Mouse (Mus musculus) left cerebral cortex, postnatal 4 days (tissue): Measurements from ENCODE around the gene Pik3r2. TPM values are rescaled to one million over a fixed set of nuclear protein-coding genes. Genes with fewer than 3 reads are reported as not detected.

ENCODE experiments used
- DNase-seq: peaks from one replicate; pipeline ENCODE4 v3.0.0-alpha.2; 2022
- intact Hi-C: fragments of 180-260 bp; cut with DNase I; formaldehyde crosslinking; loops from one replicate; pipeline ENCODE4 v1.15.1; 2025
- total RNA-seq, 2 experiments: library from RNA; stranded (reverse); gene quantifications; 2 replicates each; pipeline ENCODE4 v1.2.3; 2021

The Pik3r2 gene
- total RNA-seq, 2 experiments from 2014 or later = 187 to 198 TPM

GRCm38 (mm10) chr8:70773833-70774232, 2.7 kb downstream of the Pik3r2 start:
- DNase-seq = peak; percentile 97
- intact Hi-C loops = no loop called here

DNA sequence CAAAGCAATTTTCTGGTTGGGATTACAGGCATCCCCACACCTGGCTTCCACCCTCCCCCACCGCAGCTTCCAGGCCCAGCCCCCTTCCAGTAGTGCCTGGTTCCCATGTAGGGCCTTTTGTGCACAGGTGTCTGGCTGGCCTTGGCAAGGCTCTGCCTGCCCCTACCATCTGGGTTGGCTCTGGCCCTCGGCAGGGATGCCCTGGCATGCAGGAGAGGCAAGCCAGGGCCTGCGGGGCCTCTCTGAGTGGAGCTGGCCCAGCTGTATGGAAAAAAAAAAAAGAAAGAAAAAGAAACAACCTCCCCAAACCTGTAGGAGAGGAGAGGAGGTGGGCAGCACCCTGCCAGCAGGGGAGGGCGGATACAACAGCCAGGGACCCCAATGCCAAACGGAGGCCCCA, 3.1 kb downstream of the Pik3r2 start:
- peak; percentile 83 for DNase-seq
- intact Hi-C loops = no loop called here

DNA sequence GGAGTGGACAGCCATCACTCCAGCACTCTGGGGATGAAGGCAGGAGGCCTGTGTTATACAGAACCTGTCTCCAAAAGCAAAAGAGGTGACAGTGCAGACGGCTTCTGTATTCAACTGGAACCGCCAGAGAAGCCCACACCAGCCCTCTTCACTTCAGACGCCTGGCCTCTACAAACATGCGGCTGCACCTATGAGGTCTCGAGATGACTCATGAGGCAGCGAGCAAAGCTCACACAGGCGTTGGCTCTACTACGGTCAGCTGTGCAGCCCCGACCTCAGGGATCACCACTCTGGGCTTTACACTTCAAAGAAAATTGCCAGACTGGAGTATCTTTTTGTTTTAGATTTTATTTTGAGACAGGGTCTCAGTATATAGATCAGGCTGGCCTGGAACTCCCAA, 3.6 kb downstream of the Pik3r2 start:
- intact Hi-C loops = no loop called here
- DNase-seq = no peak

DNA sequence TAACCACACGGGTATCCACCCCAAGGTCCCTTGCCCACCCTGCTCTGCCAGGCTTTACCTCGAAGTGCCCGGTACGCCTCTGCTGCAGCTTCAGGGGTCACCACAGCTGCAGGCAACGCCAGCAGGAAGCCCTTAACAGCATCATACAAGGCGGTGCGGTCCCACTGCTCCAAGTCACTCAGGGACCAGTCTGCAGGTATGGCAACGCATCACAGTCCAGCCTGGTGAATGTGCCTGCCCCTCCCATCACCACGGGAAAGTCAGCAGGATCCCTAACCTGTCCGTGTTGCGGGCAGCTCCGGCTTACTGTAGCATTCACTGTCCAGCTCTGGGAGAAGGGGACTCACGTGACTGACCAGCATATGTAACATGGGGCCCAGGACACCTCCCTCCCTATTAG, 4.4 kb downstream of the Pik3r2 start:
- intact Hi-C loops = no loop called here
- DNase-seq = no peak

DNA sequence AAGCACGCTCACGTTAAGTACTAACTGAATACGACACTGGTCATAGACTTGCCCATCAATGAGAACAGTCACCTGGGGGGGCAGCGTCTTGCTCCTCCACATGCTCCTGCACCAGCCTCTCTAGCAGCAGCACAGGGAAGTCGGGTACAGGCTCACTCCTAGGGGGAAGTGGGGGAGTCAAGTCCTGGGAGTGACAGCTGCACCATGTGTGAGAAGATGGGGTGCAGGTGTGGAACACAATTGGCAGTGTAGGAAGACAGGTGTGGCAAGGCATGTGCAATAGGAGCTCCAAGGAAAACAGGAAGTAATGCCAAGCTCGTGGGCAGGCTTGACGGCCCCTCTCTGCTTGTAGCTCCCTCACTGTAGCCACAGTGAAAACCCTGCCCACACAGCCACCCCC, 5.3 kb downstream of the Pik3r2 start:
- DNase-seq = no peak
- intact Hi-C loops = no loop called here

DNA sequence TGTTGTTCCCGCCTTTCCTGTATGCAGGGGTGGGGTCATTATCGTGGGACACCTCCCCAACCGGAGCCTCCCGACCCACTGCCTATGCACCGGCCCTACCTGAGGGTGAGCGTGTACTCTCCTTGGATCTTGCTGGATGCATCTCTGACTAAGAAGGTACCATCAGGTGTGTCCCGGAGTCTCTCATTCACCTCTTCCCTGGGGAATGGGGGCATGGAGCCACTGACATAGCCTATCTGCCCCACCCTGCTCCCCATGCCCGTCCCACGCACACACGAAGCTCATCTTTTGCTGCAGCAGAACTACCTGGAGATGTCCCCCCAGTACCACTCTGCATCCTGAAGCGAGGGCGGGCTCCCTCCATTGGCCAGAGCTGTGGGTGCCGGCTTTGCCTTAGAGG, 5.8 kb downstream of the Pik3r2 start:
- no peak for DNase-seq
- intact Hi-C loops = no loop called here

DNA sequence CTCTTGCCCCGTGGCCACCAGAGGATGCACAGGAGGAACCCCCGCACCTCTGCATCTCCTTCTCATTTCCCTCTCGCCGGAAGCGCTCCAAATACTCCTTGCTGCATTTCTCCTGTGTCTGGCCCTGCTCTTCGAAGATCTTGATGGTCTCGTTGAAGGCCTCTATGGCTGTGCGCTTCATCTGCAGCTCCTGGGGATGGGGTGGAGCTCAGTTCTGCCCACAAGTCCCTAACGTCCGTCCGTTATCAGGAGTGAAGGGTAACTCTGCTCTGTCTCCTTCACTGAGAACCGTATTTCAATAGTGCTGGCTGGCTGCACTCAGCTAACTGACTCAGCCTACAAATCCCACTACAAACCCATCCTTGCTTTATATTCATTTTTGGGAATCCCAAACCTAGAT, 6.7 kb downstream of the Pik3r2 start:
- intact Hi-C loops = no loop called here
- DNase-seq = no peak

GRCm38 (mm10) chr8:70769359-70769758, 7.2 kb downstream of the Pik3r2 start:
- intact Hi-C loops = no loop called here
- DNase-seq = peak; percentile 97

DNA sequence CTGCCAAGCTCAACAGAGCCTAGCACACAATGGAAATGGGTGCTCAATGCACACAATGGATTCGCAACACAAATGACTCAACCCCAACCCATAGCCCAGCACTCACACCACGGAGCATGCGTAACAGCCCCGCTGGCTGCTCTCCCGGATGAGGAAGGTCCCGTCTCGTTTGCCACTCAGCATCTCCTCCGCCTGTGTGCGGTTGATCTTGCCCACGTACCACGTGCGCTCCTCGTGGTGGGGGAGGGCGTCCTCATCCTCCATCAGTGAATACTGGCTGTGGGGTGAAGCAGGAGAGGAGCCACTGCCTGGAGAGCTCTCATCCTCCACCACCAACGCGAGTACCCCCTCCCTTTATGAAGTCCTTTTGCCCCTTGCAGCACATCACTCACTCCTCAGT, 7.6 kb downstream of the Pik3r2 start:
- DNase-seq = no peak
- intact Hi-C loops = no loop called here

DNA sequence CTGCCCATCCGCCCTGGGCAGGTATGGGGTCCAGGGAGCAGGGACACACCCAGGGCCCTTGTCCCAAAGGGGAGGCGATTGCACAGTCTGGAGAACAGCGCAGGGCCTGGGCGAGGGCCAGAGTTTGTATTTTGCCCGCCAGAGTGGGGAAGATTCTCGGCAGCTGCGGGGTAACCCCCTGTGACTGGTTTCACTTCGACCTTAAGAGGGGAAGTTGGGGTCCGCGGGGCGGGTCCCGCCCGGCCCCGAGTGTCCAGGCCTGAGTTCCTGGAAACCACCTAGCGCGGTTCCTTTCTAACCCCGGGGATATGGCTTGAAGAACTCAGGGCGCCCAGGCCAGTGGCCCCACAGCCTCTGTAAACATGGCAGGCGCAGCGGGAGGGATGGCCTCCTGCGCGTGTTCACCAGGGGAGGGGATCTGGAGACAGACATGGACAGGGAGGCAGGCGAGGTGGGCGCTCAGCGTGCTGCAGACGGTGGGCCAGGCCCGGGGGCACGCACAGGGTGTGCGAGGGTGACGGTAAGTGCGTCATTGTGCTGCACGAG, 8.2 kb downstream of the Pik3r2 start:
- intact Hi-C loops = no loop called here
- no peak for DNase-seq

DNA sequence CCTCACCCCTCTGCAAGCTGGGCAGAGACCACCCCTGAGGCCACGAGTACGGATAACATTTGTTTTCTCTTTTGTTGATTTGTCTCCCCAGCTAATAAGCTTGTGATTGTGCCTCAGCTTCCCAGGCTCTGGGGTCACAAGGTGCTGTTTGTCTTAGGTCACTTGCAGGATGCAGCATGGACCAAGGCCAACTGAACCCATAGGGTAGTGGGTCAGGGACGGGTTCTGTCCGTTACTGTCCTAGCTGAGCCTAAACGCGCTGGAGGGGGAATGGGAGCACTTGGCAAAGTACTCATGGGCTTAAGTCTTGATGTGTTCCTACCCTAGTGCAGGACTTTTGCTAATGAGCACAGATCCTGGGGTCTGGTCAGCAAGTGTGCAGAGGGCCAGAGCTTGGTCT, 9.0 kb downstream of the Pik3r2 start:
- no peak for DNase-seq
- intact Hi-C loops = no loop called here

DNA sequence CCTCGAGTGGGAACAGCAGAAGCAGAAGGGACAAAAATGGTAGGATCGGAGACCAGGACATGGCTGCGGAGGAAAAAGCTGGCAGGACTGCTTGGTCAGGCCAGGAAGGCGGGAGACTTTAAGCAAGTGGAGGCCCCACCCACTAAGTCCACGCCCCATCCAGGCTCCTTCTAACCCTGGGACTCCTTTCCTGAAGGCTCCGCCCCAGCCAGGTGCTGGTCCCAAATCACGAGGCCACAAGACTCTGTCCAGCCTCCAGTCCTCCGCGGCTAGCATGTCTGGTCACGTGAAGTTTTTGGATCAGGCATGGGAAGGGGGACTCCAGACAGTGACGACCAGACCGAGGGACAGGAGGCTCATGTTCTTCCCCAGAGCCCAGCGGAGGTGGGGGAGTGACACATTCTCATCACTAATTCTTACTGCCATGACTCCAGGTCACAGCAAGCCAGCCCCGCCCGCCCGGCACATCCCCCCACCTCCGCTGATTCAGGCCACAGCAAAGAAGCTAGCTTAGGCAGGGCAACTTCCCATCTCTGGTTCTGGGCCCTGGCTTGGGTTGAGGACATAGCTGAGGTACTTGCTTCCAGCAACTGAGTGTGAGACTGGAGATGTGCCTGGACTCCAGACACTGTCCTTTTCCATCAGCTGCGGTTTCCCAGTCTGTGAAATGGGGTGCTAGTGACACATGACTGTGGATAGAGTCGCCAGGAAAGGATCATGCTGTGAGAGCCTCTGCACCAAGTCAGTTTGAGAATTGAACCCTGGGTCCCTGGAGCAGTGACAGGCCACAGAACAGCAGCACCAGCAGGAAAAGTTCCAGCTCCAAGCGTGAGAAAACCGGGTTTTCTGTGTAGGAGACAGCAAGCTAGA, 9.7 kb downstream of the Pik3r2 start:
- no peak for DNase-seq
- intact Hi-C loops = no loop called here

- intact Hi-C loops = no loop called here
Measured at GRCm38 (mm10) chr8:70765838-70766570, 10.5 kb downstream of the Pik3r2 start.

DNA sequence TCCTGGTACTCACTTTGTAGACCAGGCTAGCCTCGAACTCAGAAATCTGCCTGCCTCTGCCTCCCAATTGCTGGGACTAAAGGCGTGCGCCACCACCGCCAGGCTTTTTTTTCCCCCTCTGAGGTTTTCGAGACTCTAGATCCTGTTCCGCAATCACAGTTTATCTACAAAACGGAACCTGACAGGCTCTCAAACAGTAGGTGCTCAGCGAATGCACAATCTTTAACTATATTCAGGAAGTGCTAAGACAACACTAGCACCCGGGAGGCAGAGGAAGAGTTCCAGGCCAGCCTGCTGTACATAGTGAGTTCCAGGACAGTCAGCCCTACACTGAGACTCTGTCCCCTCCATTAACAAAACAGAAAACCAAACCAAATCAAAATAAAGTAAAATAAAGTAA, 11.2 kb downstream of the Pik3r2 start:
- intact Hi-C loops = no loop called here
- no peak for DNase-seq

More at GRCm38 (mm10) chr8:70765838-70766570, 10.5 kb downstream of the Pik3r2 start:
- DNase-seq = no peak

GRCm38 (mm10) chr8:70764676-70765075, 11.8 kb downstream of the Pik3r2 start:
- intact Hi-C loops = no loop called here
- no peak for DNase-seq

DNA sequence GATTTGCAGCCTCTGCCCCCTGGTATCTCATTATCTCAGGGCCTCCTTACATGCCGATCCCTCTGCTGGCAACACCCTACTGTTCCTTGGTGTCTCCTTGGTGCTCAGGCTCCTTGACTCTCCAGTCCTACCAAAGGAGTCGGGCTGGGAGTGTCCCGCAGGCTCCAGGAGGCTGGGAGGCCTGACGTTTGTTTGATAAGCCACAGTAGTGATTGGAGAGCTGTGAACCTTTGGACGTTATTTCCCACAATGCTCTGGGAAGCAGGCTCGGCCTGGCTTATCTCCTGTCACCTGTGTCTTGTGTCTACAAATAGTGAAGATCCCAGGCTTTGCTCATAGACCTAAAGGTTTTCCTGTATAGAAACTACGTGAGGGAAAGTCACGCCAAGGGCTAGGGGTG, 12.5 kb downstream of the Pik3r2 start:
- intact Hi-C loops = no loop called here
- DNase-seq = no peak

- intact Hi-C loops = no loop called here
- DNase-seq = peak; percentile 69
Measured at GRCm38 (mm10) chr8:70763354-70763753, 13.2 kb downstream of the Pik3r2 start.

- no peak for DNase-seq
- intact Hi-C loops = no loop called here
Measured at GRCm38 (mm10) chr8:70762118-70762517, 14.4 kb downstream of the Pik3r2 start.

GRCm38 (mm10) chr8:70760775-70761406, 15.6 kb downstream of the Pik3r2 start, which contains the start of gene Mpv17l2:
TSS of gene Mpv17l2 (minus strand) at chr8:70760946.
- intact Hi-C loops = no loop called here
- DNase-seq = peak; percentile 94

DNA sequence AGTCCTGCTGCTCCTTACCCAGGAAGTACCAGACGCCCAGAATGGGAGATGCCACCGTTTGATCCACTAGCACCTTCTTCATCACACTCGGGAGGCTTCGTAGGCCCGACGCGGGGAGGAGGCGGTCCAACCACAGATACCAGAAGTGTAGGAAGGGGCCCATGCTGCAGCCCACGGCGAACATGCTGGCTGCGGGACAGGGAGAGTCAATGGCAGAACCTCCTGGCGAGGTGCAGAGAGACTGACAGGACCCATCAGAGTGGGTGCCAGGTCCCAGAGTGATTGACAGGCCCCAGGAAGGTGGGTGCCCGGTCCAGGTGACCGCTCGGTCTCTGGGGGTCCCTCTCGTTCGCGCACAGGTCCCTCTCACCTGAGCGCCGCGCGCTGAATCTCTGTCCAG, 16.2 kb downstream of the Pik3r2 start:
- intact Hi-C loops = no loop called here
- no peak for DNase-seq
